Comparison of ENCODE assay signal across 25 mouse cellular contexts in the genomic region with DNA sequence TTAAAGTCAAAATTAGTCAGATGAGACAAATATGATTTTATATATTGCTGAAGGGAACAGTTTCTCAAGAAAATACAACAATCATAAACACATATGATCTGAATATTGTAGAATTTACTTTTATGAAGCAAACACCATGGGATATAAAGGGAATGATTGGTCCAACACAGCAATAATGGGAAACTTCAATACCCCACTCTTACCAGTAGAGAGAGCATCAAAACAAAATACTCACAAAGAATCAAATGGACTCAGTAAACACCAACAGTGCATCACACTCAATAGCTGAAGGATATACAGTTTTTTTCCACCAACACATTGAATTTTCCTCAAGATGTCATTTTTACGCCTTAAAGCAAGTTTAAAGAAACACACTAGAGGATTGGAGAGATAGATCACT.
"Had no signal": no experiment of that assay in that cellular context is flagged by ENCODE, and none has a peak within 500 bp of the region (broad histone marks: within the 10 kb centered on the region; RNA-seq: fewer than 3 reads in every experiment).

No protein-coding gene starts in this region.

- H3K27ac ChIP-seq: gastrocnemius, adult 2 months; heart, embryonic 10.5 days; hindbrain, embryonic 10.5 days; hindbrain, embryonic 12.5 days; hindbrain, embryonic 14.5 days; intestine, embryonic 15.5 days; limb, embryonic 10.5 days; limb, embryonic 12.5 days; liver, embryonic 13.5 days had no signal

- H3K4me2 ChIP-seq: heart, embryonic 12.5 days; hindbrain, embryonic 12.5 days; hindbrain, embryonic 14.5 days; intestine, embryonic 15.5 days; limb, embryonic 12.5 days; liver, embryonic 11.5 days; liver, embryonic 13.5 days had no signal

- H3K9ac ChIP-seq: heart, embryonic 12.5 days; hindbrain, embryonic 12.5 days; hindbrain, embryonic 14.5 days; intestine, embryonic 15.5 days; limb, embryonic 12.5 days; liver, embryonic 13.5 days had no signal

- H3K4me3 ChIP-seq: gastrocnemius, adult 2 months; heart, embryonic 10.5 days; heart, embryonic 12.5 days; hindbrain, embryonic 10.5 days; hindbrain, embryonic 12.5 days; intestine, embryonic 15.5 days; limb, embryonic 10.5 days; limb, embryonic 12.5 days; liver, embryonic 13.5 days had no signal

- H3K4me1 ChIP-seq: heart, embryonic 10.5 days; heart, embryonic 12.5 days; hindbrain, embryonic 10.5 days; hindbrain, embryonic 12.5 days; intestine, embryonic 15.5 days; limb, embryonic 10.5 days; limb, embryonic 12.5 days; liver, embryonic 13.5 days had no signal

- H3K9me3 ChIP-seq: heart, embryonic 10.5 days; heart, embryonic 12.5 days; hindbrain, embryonic 10.5 days; hindbrain, embryonic 12.5 days; intestine, embryonic 15.5 days; limb, embryonic 10.5 days; limb, embryonic 12.5 days; liver, embryonic 13.5 days had no signal

- ATAC-seq: hindbrain, embryonic 16.5 days; inflammation-experienced regulatory T-cells, adult 6 months; intestine, embryonic 15.5 days; intestine, postnatal 0 days had no signal

- DNase-seq: gastrocnemius, adult 2 months; gastrocnemius, postnatal 10 days; gastrocnemius, postnatal 25 days; heart, adult 18-20 months; heart, postnatal 10 days; heart, postnatal 4 days; kidney, adult 18-20 months; kidney, adult 8-10 months; kidney, postnatal 10 days; kidney, postnatal 25 days; kidney, postnatal 4 days; liver; liver, embryonic 13.5 days had no signal

- H3K36me3 ChIP-seq: heart, embryonic 10.5 days; heart, embryonic 12.5 days; hindbrain, embryonic 10.5 days; hindbrain, embryonic 12.5 days; intestine, embryonic 15.5 days; limb, embryonic 10.5 days; limb, embryonic 12.5 days; liver, embryonic 13.5 days had no signal

- H3K27me3 ChIP-seq: heart, embryonic 12.5 days; hindbrain, embryonic 12.5 days; intestine, embryonic 15.5 days; limb, embryonic 12.5 days; liver, embryonic 13.5 days had no signal
